Mouse (Mus musculus) heart, postnatal 0 days (tissue): ENCODE results near the gene Lor.

ENCODE experiments used
- CTCF ChIP-seq: IDR thresholded peaks from 2 replicates; pipeline ENCODE4 v1.5.1; 2016; ENCODE audit warnings: antibody characterized with exemption, control low read depth, low read depth
- EP300 ChIP-seq: IDR thresholded peaks from 2 replicates; pipeline ENCODE4 v1.6.1; 2016; ENCODE audit warnings: antibody characterized with exemption, low read depth

DNA sequence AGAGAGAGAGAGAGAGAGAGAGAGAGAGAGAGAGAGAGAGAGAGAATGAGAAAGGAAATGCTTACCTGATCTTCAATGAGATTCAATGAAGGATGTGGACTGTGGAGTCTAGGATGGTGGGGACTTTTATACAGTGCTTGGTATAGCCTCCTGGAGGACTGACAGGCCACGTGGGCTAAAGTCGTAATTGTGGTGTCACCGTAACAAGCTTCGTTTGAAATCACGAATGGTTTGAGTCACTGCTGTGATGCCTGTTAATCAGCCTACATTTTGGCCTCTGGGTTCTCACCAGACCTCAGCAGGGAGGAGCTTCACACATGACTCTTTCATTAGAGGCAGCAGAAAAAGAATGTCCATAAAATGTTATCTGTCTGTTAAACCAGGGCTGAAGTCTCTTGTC lies 40.9 kb upstream of the Lor start, which contains the start of gene Prr9:
- TF ChIP-seq CTCF (no peak), EP300 (no peak)
